Mouse (Mus musculus): ENCODE data around the gene Cul3. TPM values are rescaled to one million over a fixed set of nuclear protein-coding genes. Genes with fewer than 3 reads are reported as not detected.

Cul3 gene
- polyA plus RNA-seq, 1 experiment: 79.7 TPM

DNA sequence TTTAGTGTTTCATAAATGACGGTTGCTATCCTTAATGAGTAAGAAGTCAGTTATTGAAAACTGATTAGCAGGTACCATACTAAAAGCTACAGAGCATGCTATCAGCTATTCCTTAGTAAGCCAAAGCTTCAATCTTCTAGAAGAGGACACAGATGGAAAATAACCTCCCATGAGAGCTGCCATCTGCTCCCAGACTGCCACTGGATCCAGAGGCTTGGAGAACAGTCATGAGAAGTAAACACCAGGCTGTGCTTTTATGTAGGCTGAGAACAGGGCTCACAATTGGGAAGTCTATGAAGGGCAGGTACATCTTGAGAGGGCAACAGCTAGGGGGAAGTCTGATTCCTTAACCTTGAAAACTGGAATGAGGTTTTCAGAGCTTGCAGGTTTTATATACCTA lies 79.8 kb downstream of the Cul3 start:
- peak in 1 of 2 experiments; percentile 27 for DNase-seq
- Histone ChIP-seq H3K27me3 (ENCODE audit: control insufficient read depth, insufficient read depth, low read length) (no peaks in the 10 kb centered on the region; the same call in 1 of the 2 replicates), H3K4me3 (replicated peaks; ENCODE audit: insufficient read depth, low read depth, low read length) (no peak overlapping the region), H3K27ac (ENCODE audit: insufficient read depth, low read length) (no peak overlapping the region), H3K4me1 (ENCODE audit: control insufficient read depth, insufficient read depth, low read length) (no peaks in the 10 kb centered on the region)
- WGBS: 79% methylated on average over 1 of the region's 1 CpGs
- TF ChIP-seq CTCF (IDR thresholded peaks at IDR 0.05; ENCODE audit: borderline replicate concordance, insufficient read depth, low read depth, low read length) (no peak), POLR2A (IDR thresholded peaks at IDR 0.05; ENCODE audit: borderline replicate concordance, insufficient read depth, low read length) (no peak)

DNA sequence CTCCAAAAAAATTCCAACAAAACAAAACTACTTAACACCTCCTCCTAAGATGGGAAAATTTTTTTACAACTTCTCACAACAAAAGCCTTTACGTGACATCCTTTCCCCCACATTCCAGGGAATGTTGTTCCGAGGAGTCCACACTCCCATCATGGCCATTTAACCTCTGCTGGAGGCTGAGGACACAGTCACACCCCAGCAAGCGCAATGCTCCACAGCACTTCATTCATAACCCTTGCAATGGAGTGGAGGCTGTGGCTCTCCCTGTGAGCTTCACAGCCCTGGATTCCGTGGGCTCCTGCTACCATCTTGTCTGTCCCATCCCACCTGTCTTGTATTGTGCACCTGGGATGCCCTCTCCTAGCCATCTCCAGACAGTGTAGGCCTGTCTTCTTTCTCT lies 81.6 kb downstream of the Cul3 start:
- no peaks in the 10 kb centered on the region for H3K4me1 ChIP-seq (ENCODE audit: control insufficient read depth, insufficient read depth, low read length)
- WGBS: 44% methylated on average over 4 of the region's 4 CpGs
- H3K27me3 ChIP-seq (ENCODE audit: control insufficient read depth, insufficient read depth, low read length): no peaks in the 10 kb centered on the region; the same call in 1 of the 2 replicates
- TF ChIP-seq CTCF (IDR thresholded peaks at IDR 0.05; ENCODE audit: borderline replicate concordance, insufficient read depth, low read depth, low read length) (no peak), POLR2A (IDR thresholded peaks at IDR 0.05; ENCODE audit: borderline replicate concordance, insufficient read depth, low read length) (no peak)
- H3K4me3 ChIP-seq (replicated peaks; ENCODE audit: insufficient read depth, low read depth, low read length): no peak overlapping the region
- DNase-seq: no peak
- no peak overlapping the region for H3K27ac ChIP-seq (ENCODE audit: insufficient read depth, low read length)

DNA sequence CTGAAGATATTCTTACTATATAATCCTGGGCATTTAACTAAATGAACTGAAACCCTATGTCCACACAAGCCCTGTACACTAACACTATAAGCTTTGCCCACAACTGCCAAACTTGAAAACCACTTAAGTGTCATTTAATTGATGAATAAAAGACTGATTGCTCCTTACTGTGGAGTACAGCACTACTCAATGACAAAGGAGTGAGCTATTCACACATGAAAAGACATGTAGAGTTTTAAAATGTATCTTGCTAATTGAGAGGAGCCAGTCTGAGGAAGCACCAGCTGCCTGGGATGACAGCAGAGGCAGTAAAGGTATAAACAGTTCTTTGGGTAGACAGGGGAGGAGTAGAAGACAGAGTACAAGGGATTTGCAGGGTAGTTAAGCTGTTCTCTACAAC lies 87.0 kb downstream of the Cul3 start:
- DNase-seq: no peak
- no peak overlapping the region for H3K27ac ChIP-seq (ENCODE audit: insufficient read depth, low read length)
- no peaks in the 10 kb centered on the region for H3K27me3 ChIP-seq (ENCODE audit: control insufficient read depth, insufficient read depth, low read length)
- TF ChIP-seq POLR2A (IDR thresholded peaks at IDR 0.05; ENCODE audit: borderline replicate concordance, insufficient read depth, low read length): no peak
- no peak for TF ChIP-seq CTCF (IDR thresholded peaks at IDR 0.05; ENCODE audit: borderline replicate concordance, insufficient read depth, low read depth, low read length)
- H3K4me1 ChIP-seq (ENCODE audit: control insufficient read depth, insufficient read depth, low read length): no peaks in the 10 kb centered on the region
- no peak overlapping the region for H3K4me3 ChIP-seq (replicated peaks; ENCODE audit: insufficient read depth, low read depth, low read length)

DNA sequence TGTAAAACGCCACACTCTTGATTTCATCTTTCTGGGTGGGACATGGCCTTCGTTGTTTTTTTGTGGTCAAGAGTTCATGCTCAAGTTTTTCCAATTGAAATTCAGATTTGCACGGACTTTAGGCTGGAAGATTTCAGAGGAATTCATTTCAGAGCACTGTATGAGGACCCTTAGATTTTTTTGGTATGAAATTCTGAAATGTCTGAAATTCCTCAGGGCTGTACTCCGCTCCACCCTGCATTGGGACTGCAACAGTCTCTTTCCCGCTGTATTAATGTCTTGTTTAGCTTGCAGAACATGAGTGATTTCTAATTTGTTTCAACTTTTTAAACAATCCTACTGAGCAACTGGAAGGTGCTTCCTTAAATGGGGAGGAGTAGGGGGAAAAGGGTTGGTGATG lies 90.0 kb downstream of the Cul3 start:
- Histone ChIP-seq H3K4me3 (replicated peaks; ENCODE audit: insufficient read depth, low read depth, low read length) (no peak overlapping the region), H3K27ac (ENCODE audit: insufficient read depth, low read length) (no peak overlapping the region), H3K4me1 (ENCODE audit: control insufficient read depth, insufficient read depth, low read length) (no peaks in the 10 kb centered on the region), H3K27me3 (ENCODE audit: control insufficient read depth, insufficient read depth, low read length) (no peaks in the 10 kb centered on the region)
- WGBS: 88% methylated on average over 5 of the region's 5 CpGs
- TF ChIP-seq POLR2A (IDR thresholded peaks at IDR 0.05; ENCODE audit: borderline replicate concordance, insufficient read depth, low read length): no peak
- no peak for TF ChIP-seq CTCF (IDR thresholded peaks at IDR 0.05; ENCODE audit: borderline replicate concordance, insufficient read depth, low read depth, low read length)
- DNase-seq: no peak

DNA sequence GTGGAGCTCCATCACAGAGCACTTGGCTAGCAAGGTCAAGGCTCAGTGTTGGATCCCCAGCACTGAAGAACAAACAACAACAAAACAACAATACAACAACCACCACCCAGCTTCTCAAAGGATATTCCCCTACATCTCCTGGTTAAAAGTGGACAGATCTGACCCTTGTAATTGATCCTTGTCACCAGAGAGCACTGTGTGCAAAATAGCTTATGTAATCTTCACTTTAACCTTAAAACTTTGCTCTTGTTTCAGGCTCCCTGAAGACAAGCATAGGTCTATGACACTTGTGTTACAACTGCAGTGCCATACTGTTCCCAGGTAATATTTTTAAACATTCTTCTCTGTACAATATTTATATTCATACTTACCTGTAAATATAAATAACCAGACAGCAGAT lies 93.1 kb downstream of the Cul3 start:
- H3K27me3 ChIP-seq (ENCODE audit: control insufficient read depth, insufficient read depth, low read length): no peaks in the 10 kb centered on the region
- H3K4me3 ChIP-seq (replicated peaks; ENCODE audit: insufficient read depth, low read depth, low read length): no peak overlapping the region
- no peaks in the 10 kb centered on the region for H3K4me1 ChIP-seq (ENCODE audit: control insufficient read depth, insufficient read depth, low read length)
- H3K27ac ChIP-seq (ENCODE audit: insufficient read depth, low read length): no peak overlapping the region
- TF ChIP-seq CTCF (IDR thresholded peaks at IDR 0.05; ENCODE audit: borderline replicate concordance, insufficient read depth, low read depth, low read length) (no peak), POLR2A (IDR thresholded peaks at IDR 0.05; ENCODE audit: borderline replicate concordance, insufficient read depth, low read length) (no peak)
- no peak for DNase-seq

DNA sequence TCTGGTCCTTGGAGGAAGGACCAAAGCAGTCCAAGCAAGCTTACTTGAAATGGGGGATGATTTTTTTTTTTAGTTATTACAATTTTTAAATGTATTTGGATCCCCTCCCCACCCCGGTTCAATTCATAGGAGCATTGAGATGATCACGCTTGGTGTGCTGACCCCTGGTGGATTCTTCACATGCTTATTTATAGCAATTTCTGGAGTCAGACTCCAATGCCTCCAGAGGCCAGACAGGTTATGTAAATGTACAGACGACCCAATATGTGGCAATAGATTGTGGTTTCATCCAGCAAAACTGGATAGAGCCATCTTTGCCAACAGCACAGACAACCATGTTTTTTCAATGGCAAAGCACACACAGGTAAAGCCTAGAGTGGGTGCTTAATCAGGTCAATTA lies 96.2 kb downstream of the Cul3 start:
- TF ChIP-seq POLR2A (IDR thresholded peaks at IDR 0.05; ENCODE audit: borderline replicate concordance, insufficient read depth, low read length) (no peak), CTCF (IDR thresholded peaks at IDR 0.05; ENCODE audit: borderline replicate concordance, insufficient read depth, low read depth, low read length) (no peak)
- Histone ChIP-seq H3K4me1 (ENCODE audit: control insufficient read depth, insufficient read depth, low read length) (no peaks in the 10 kb centered on the region), H3K27ac (ENCODE audit: insufficient read depth, low read length) (no peak overlapping the region), H3K27me3 (ENCODE audit: control insufficient read depth, insufficient read depth, low read length) (no peaks in the 10 kb centered on the region), H3K4me3 (replicated peaks; ENCODE audit: insufficient read depth, low read depth, low read length) (no peak overlapping the region)
- 58% methylated on average over 3 of the region's 3 CpGs for WGBS
- DNase-seq: no peak

DNA sequence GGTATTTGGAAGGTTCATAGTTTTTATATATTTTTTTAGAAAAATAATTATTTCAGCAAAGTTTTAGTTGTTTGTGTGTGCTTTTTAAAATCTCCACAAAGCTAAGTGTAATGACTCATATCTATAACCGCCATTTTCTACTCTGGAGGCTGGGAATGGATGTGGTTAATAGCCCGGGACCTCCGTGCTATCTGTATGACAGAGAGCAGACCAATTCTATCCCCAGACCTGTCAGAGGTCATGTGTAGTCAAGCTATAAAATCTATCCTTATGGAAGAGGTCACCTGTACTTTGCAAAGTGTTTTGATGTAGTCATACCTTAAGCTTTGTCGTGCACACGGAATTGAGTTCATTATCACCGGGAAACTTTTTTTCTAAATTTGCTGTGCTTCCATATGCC lies 98.7 kb downstream of the Cul3 start:
- Histone ChIP-seq H3K27ac (ENCODE audit: insufficient read depth, low read length) (no peak overlapping the region), H3K4me1 (ENCODE audit: control insufficient read depth, insufficient read depth, low read length) (no peaks in the 10 kb centered on the region), H3K27me3 (ENCODE audit: control insufficient read depth, insufficient read depth, low read length) (no peaks in the 10 kb centered on the region), H3K4me3 (replicated peaks; ENCODE audit: insufficient read depth, low read depth, low read length) (no peak overlapping the region)
- DNase-seq: no peak
- TF ChIP-seq CTCF (IDR thresholded peaks at IDR 0.05; ENCODE audit: borderline replicate concordance, insufficient read depth, low read depth, low read length) (no peak), POLR2A (IDR thresholded peaks at IDR 0.05; ENCODE audit: borderline replicate concordance, insufficient read depth, low read length) (no peak)
- 96% methylated on average over 6 of the region's 6 CpGs for WGBS

DNA sequence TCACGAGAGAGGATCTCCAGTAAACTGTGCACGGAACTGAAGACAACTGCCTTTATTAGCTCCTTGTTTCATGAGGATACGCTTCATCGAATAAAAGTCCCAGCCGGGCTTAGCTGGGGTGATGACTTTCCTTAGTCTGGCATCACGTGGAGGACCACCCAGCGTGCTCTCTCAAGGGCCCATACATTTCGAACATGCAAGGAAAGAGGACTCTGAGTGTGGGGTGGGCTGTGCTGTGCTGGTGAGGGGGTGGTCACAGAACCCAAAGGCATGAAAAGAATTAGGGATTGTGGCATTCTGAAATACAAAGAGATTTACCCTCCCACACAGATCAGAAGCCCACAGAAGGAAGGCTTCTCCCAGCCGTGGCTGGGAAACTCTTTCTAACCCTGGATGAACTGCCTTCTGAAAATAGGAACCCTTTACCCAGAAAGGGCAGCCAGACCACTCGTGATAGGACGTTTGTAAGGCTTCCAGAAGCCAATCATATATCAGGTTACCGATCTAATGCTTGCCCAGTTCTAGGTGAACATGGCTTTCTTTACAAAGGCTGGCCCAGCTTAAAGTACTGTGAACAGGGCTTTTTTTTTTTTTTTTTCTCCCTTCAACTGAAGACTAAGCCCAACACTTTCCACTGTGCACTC lies 100.1 kb downstream of the Cul3 start:
- Histone ChIP-seq H3K27ac (ENCODE audit: insufficient read depth, low read length) (no peak overlapping the region), H3K4me1 (ENCODE audit: control insufficient read depth, insufficient read depth, low read length) (no peaks in the 10 kb centered on the region), H3K27me3 (ENCODE audit: control insufficient read depth, insufficient read depth, low read length) (no peaks in the 10 kb centered on the region), H3K4me3 (replicated peaks; ENCODE audit: insufficient read depth, low read depth, low read length) (no peak overlapping the region)
- WGBS: 24% methylated on average over 12 of the region's 12 CpGs
- DNase-seq: no peak
- TF ChIP-seq CTCF (IDR thresholded peaks at IDR 0.05; ENCODE audit: borderline replicate concordance, insufficient read depth, low read depth, low read length): no peak
- no peak for TF ChIP-seq POLR2A (IDR thresholded peaks at IDR 0.05; ENCODE audit: borderline replicate concordance, insufficient read depth, low read length)
